Mouse (Mus musculus): ENCODE data around the gene Adam11. TPM values are rescaled to one million over a fixed set of nuclear protein-coding genes. Genes with fewer than 3 reads are reported as not detected.

Gene Adam11
- polyA plus RNA-seq, 1 experiment from 2014 or later, result 15.4 TPM

DNA sequence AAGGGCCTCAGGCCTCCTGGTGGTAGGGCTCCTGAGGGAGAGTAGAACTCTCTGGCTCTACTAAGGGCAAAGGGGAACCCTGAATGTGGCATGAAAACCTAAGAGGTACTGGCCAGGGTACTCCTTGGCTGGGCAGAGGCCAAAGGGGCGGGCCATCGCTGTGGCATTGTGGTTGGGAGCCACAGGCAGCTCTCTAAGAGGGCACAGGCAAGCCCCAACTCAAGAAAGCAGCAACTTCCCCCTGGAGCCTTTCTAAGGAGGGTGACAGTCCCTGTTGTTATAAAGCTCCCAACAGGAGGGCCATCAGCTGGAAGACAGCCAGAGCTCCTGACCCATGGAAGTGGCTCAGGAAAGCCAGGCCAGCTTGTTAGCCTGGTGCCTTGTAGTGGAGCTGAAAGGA, 2.3 kb upstream of the Adam11 start:
- ATAC-seq (ENCODE audit: insufficient number of reproducible peaks, low FRiP score, low TSS enrichment, low read depth) (no peak), DNase-seq (ENCODE audit: low spot score) (no peak)
- 80% methylated on average over 2 of the region's 2 CpGs for WGBS
- Histone ChIP-seq H3K9ac (ENCODE audit: low read length) (no peak overlapping the region), H3K9me3 (ENCODE audit: control insufficient read depth, low read length) (no peaks in the 10 kb centered on the region), H3K4me3 (ENCODE audit: low read depth, low read length) (no peak overlapping the region), H3K27me3 (ENCODE audit: control insufficient read depth, insufficient read depth, low read length) (peaks cover 26% of the 10 kb centered on the region), H3K4me2 (ENCODE audit: low read depth, severe bottlenecking) (no peak overlapping the region), H3K4me1 (ENCODE audit: control insufficient read depth, insufficient read depth, low read length) (peaks cover 20% of the 10 kb centered on the region), H3K36me3 (ENCODE audit: control insufficient read depth, insufficient read depth, low read length) (no peaks in the 10 kb centered on the region), H3K27ac (replicated peaks; ENCODE audit: low read depth, low read length) (no peak overlapping the region)

GRCm38 (mm10) chr11:102760805-102761308, 382 bp upstream of the Adam11 start:
- ATAC-seq (ENCODE audit: insufficient number of reproducible peaks, low FRiP score, low TSS enrichment, low read depth) (no peak; the same call in 1 of the 2 replicates), DNase-seq (ENCODE audit: low spot score) (peak; percentile 35)
- Histone ChIP-seq H3K4me2 (ENCODE audit: low read depth, severe bottlenecking) (peak overlapping the region; percentile 100), H3K36me3 (ENCODE audit: control insufficient read depth, insufficient read depth, low read length) (no peaks in the 10 kb centered on the region), H3K27ac (replicated peaks; ENCODE audit: low read depth, low read length) (no peak overlapping the region), H3K9me3 (ENCODE audit: control insufficient read depth, low read length) (no peaks in the 10 kb centered on the region), H3K4me3 (ENCODE audit: low read depth, low read length) (peak overlapping the region; percentile 61), H3K27me3 (ENCODE audit: control insufficient read depth, insufficient read depth, low read length) (peaks cover 26% of the 10 kb centered on the region), H3K9ac (ENCODE audit: low read length) (0 out of 2 replicates have a peak overlapping the region, but pooled peaks have one; percentile 64), H3K4me1 (ENCODE audit: control insufficient read depth, insufficient read depth, low read length) (peaks cover 11% of the 10 kb centered on the region)
- 24% methylated on average over 6 of the region's 6 CpGs for WGBS

DNA sequence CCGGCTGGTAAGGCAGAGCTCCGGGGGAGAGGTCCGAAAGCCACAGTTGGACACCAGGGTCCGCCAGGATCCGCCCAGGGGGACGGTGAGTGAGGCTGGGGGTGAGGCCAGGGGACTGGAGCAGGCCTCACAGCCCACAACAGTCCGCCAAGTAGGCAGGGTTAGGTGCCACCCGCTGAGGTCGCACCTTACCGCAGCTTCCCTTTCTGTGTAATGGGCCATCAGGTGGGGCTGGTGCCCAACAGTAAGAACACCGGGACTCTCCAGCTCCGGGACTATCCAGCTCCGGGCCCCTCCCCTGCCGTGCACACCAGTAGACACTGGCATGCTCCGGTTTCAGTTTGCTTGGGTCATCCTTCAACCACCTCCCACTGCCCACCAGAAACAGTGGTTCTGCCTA, 1.0 kb downstream of the Adam11 start:
- WGBS, result 8% methylated on average over 15 of the region's 15 CpGs

DNA sequence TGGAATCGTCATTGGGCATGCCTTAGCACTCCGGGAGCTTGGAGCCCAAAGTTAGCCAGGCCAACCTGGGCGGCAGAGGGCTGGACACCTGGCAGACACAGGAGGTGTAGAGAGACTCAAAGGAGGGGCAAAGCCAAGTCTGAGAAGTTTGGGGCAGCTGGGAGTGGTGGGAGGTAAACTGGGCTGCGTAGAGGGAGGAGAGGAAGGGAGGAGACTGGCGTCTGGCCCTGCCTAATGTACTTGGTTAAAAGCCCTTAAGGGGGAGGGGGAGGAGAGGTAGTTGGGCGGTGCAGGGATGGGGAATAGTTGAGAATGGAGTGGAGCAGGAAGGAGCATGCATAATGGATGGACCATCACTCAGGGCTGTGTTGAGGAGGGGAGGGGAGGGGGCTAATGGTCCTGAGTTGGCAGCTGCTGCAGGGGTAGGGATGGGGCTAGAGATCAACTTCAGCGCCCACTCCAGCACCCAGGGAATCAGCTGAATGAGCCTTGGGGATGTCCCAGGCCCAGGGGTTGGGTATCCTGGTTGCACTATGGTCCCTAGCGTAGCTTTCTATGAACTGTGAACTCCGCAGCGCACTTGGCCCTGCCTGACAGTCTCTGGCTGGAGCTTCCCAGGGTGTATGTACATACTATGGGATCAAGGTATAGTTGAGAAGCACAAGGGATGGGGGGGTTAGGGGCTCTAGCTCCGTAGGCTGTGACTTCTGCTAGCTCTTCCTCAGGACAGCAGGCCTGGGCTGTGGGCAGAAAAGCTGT, 1.9 kb downstream of the Adam11 start:
- no peaks in the 10 kb centered on the region for H3K36me3 ChIP-seq (ENCODE audit: control insufficient read depth, insufficient read depth, low read length)
- H3K9me3 ChIP-seq (ENCODE audit: control insufficient read depth, low read length), result no peaks in the 10 kb centered on the region
- H3K4me1 ChIP-seq (ENCODE audit: control insufficient read depth, insufficient read depth, low read length), result peaks cover 11% of the 10 kb centered on the region
- no peak overlapping the region for H3K9ac ChIP-seq (ENCODE audit: low read length)
- WGBS, result 48% methylated on average over 11 of the region's 11 CpGs
- no peak overlapping the region for H3K4me2 ChIP-seq (ENCODE audit: low read depth, severe bottlenecking)
- DNase-seq (ENCODE audit: low spot score) (no peak), ATAC-seq (ENCODE audit: insufficient number of reproducible peaks, low FRiP score, low TSS enrichment, low read depth) (no peak)
- peaks cover 26% of the 10 kb centered on the region for H3K27me3 ChIP-seq (ENCODE audit: control insufficient read depth, insufficient read depth, low read length)
- H3K4me3 ChIP-seq (ENCODE audit: low read depth, low read length), result no peak overlapping the region
- H3K27ac ChIP-seq (replicated peaks; ENCODE audit: low read depth, low read length), result no peak overlapping the region

More for the DNA sequence above, 1.0 kb downstream of the Adam11 start:
- Histone ChIP-seq H3K9ac (ENCODE audit: low read length) (no peak overlapping the region; the same call in 1 of the 2 replicates), H3K4me1 (ENCODE audit: control insufficient read depth, insufficient read depth, low read length) (peaks cover 11% of the 10 kb centered on the region), H3K9me3 (ENCODE audit: control insufficient read depth, low read length) (no peaks in the 10 kb centered on the region), H3K36me3 (ENCODE audit: control insufficient read depth, insufficient read depth, low read length) (no peaks in the 10 kb centered on the region), H3K4me3 (ENCODE audit: low read depth, low read length) (peak overlapping the region; percentile 61), H3K4me2 (ENCODE audit: low read depth, severe bottlenecking) (peak overlapping the region; percentile 100), H3K27ac (replicated peaks; ENCODE audit: low read depth, low read length) (no peak overlapping the region), H3K27me3 (ENCODE audit: control insufficient read depth, insufficient read depth, low read length) (peaks cover 26% of the 10 kb centered on the region)
- ATAC-seq (ENCODE audit: insufficient number of reproducible peaks, low FRiP score, low TSS enrichment, low read depth), result no peak
- no peak for DNase-seq (ENCODE audit: low spot score)

DNA sequence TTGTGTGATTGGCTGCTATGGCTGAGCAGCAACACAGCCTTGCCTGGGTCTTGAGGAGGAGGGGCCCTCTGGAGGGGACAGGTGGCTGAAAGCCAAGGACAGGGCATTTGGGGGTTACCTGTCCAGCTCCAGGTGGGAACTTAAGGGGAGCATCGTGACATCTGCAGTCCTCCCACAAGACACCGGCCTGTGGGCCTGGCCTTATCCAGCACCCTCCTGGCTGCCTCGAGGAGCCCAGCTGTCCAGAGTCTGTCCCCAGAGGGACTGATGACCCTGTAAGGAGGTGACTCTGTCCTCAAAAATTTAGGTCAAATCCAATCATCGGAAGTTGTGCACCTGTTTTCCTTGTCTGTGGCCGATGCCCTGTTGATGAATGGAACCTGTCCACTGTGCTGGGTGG, 4.2 kb downstream of the Adam11 start:
- DNase-seq (ENCODE audit: low spot score) (no peak), ATAC-seq (ENCODE audit: insufficient number of reproducible peaks, low FRiP score, low TSS enrichment, low read depth) (no peak)
- peaks cover 18% of the 10 kb centered on the region for H3K4me1 ChIP-seq (ENCODE audit: control insufficient read depth, insufficient read depth, low read length)
- no peak overlapping the region for H3K27ac ChIP-seq (replicated peaks; ENCODE audit: low read depth, low read length)
- WGBS, result 95% methylated on average over 5 of the region's 5 CpGs
- H3K9ac ChIP-seq (ENCODE audit: low read length), result no peak overlapping the region
- H3K4me3 ChIP-seq (ENCODE audit: low read depth, low read length), result no peak overlapping the region
- H3K36me3 ChIP-seq (ENCODE audit: control insufficient read depth, insufficient read depth, low read length), result no peaks in the 10 kb centered on the region
- H3K4me2 ChIP-seq (ENCODE audit: low read depth, severe bottlenecking), result no peak overlapping the region
- no peaks in the 10 kb centered on the region for H3K9me3 ChIP-seq (ENCODE audit: control insufficient read depth, low read length)
- peaks cover 22% of the 10 kb centered on the region for H3K27me3 ChIP-seq (ENCODE audit: control insufficient read depth, insufficient read depth, low read length)

GRCm38 (mm10) chr11:102767055-102767670, 5.9 kb downstream of the Adam11 start:
- H3K27ac ChIP-seq (replicated peaks; ENCODE audit: low read depth, low read length), result no peak overlapping the region

GRCm38 (mm10) chr11:102769141-102769540, 7.9 kb downstream of the Adam11 start:
- no peak overlapping the region for H3K9ac ChIP-seq (ENCODE audit: low read length)
- 88% methylated on average over 6 of the region's 6 CpGs for WGBS
- H3K4me2 ChIP-seq (ENCODE audit: low read depth, severe bottlenecking), result no peak overlapping the region
- no peak overlapping the region for H3K4me3 ChIP-seq (ENCODE audit: low read depth, low read length)
- H3K27me3 ChIP-seq (ENCODE audit: control insufficient read depth, insufficient read depth, low read length), result no peaks in the 10 kb centered on the region
- peaks cover 33% of the 10 kb centered on the region for H3K4me1 ChIP-seq (ENCODE audit: control insufficient read depth, insufficient read depth, low read length)
- H3K27ac ChIP-seq (replicated peaks; ENCODE audit: low read depth, low read length), result no peak overlapping the region
- DNase-seq (ENCODE audit: low spot score) (no peak), ATAC-seq (ENCODE audit: insufficient number of reproducible peaks, low FRiP score, low TSS enrichment, low read depth) (no peak)
- H3K9me3 ChIP-seq (ENCODE audit: control insufficient read depth, low read length), result no peaks in the 10 kb centered on the region
- H3K36me3 ChIP-seq (ENCODE audit: control insufficient read depth, insufficient read depth, low read length), result no peaks in the 10 kb centered on the region

More at GRCm38 (mm10) chr11:102767055-102767670, 5.9 kb downstream of the Adam11 start:
- Histone ChIP-seq H3K4me1 (ENCODE audit: control insufficient read depth, insufficient read depth, low read length) (peaks cover 30% of the 10 kb centered on the region), H3K27me3 (ENCODE audit: control insufficient read depth, insufficient read depth, low read length) (peaks cover 8% of the 10 kb centered on the region), H3K4me2 (ENCODE audit: low read depth, severe bottlenecking) (no peak overlapping the region), H3K9me3 (ENCODE audit: control insufficient read depth, low read length) (no peaks in the 10 kb centered on the region), H3K4me3 (ENCODE audit: low read depth, low read length) (no peak overlapping the region), H3K9ac (ENCODE audit: low read length) (no peak overlapping the region), H3K36me3 (ENCODE audit: control insufficient read depth, insufficient read depth, low read length) (no peaks in the 10 kb centered on the region)
- DNase-seq (ENCODE audit: low spot score) (no peak), ATAC-seq (ENCODE audit: insufficient number of reproducible peaks, low FRiP score, low TSS enrichment, low read depth) (no peak)
- WGBS, result 63% methylated on average over 6 of the region's 6 CpGs

DNA sequence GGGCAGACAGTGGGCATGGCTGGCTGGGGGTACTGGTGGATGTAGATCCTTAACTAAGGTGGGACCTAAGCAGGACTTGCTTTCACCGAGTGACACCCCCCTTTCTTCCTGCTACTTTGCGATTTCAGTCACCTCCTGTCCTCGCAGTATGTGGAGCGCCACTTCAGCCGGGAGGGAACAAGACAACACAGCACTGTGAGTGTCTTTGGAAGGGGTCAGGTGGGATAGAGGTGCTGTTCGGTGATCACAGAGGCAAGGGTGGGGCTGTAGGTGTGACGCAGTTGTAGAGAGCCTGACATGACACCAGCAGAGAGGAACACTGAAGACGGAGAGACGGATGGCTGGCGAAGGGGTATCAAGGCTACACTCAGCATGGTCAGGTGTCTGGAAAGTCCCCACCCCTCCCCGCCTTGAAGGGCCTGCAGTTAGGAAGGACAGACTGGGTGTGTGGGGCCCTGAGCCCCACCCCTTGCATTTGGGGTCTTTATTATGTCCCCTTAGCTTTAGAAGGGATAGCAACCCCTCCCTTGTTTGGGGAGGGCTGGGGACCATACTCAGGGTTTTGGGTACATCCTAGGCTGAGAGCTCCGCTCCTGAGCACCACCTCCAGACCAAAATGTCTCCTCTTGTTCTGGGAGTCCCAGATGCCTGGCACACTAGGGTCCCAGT, 8.9 kb downstream of the Adam11 start:
- no peak overlapping the region for H3K4me2 ChIP-seq (ENCODE audit: low read depth, severe bottlenecking)
- peaks cover 34% of the 10 kb centered on the region for H3K4me1 ChIP-seq (ENCODE audit: control insufficient read depth, insufficient read depth, low read length)
- no peaks in the 10 kb centered on the region for H3K36me3 ChIP-seq (ENCODE audit: control insufficient read depth, insufficient read depth, low read length)
- H3K9ac ChIP-seq (ENCODE audit: low read length), result 0 out of 2 replicates have a peak overlapping the region, but pooled peaks have one; percentile 22
- no peaks in the 10 kb centered on the region for H3K27me3 ChIP-seq (ENCODE audit: control insufficient read depth, insufficient read depth, low read length)
- no peaks in the 10 kb centered on the region for H3K9me3 ChIP-seq (ENCODE audit: control insufficient read depth, low read length)
- DNase-seq (ENCODE audit: low spot score) (no peak), ATAC-seq (ENCODE audit: insufficient number of reproducible peaks, low FRiP score, low TSS enrichment, low read depth) (no peak)
- no peak overlapping the region for H3K4me3 ChIP-seq (ENCODE audit: low read depth, low read length)
- WGBS, result 78% methylated on average over 12 of the region's 12 CpGs
- H3K27ac ChIP-seq (replicated peaks; ENCODE audit: low read depth, low read length), result peak overlapping the region; percentile 65; the same call in 1 of the 2 replicates
